Mouse (Mus musculus) CH12.LX (cell line): Measurements from ENCODE around the gene Slc18b1. TPM values are rescaled to one million over a fixed set of nuclear protein-coding genes. Genes with fewer than 3 reads are reported as not detected.

Experiments
- DNase-seq: peaks from one replicate; pipeline ENCODE4 v3.0.0-alpha.2; 2013; ENCODE audit errors: extremely low read depth
- H3K27ac ChIP-seq: 2 replicates; pipeline ENCODE4 v1.5.1; 2012; ENCODE audit warnings: low read depth, mild to moderate bottlenecking, control low read depth, moderate library complexity; ENCODE audit not compliant: insufficient read depth
- H3K27me3 ChIP-seq: replicated peaks from 2 replicates; pipeline ENCODE3; 2012; ENCODE audit warnings: inconsistent platforms
- H3K36me3 ChIP-seq, 2 experiments: replicated peaks in 1 of 2; 2 replicates each; pipeline versions ENCODE3 to v1.6.1; 2012; ENCODE audit warnings: inconsistent platforms in 1 of 2, low read length in 1 of 2, mild to moderate bottlenecking in 1 of 2, mixed read lengths in 1 of 2, moderate library complexity in 1 of 2; ENCODE audit not compliant: control insufficient read depth in 1 of 2, insufficient read depth in 1 of 2
- H3K4me1 ChIP-seq, 2 experiments: 2 replicates each; pipeline ENCODE4 v1.6.1; 2012; ENCODE audit warnings: inconsistent platforms in 1 of 2, moderate library complexity in 1 of 2; ENCODE audit not compliant: insufficient read depth in 2 of 2, control insufficient read depth in 1 of 2
- H3K4me2 ChIP-seq: 2 replicates; pipeline ENCODE4 v1.6.1; 2012; ENCODE audit warnings: low read depth, mild to moderate bottlenecking, control low read depth; ENCODE audit not compliant: poor library complexity, insufficient read depth, severe bottlenecking
- H3K4me3 ChIP-seq, 3 experiments: fragments of 150-350 bp in 1 of 3; sonication (generic) in 1 of 3; replicated peaks in 1 of 3; 2 replicates each; pipeline versions ENCODE3 to v1.5.1; 2011 to 2012; ENCODE audit warnings: low read depth in 2 of 3, low read length in 2 of 3, mild to moderate bottlenecking in 2 of 3, moderate library complexity in 2 of 3, control low read depth in 1 of 3, improper control_type of control experiment in 1 of 3, inconsistent platforms in 1 of 3, mixed read lengths in 1 of 3; ENCODE audit not compliant: poor library complexity in 1 of 3
- H3K79me2 ChIP-seq: replicated peaks from 2 replicates; pipeline ENCODE4 v1.6.1; 2012; ENCODE audit warnings: mild to moderate bottlenecking, moderate library complexity; ENCODE audit not compliant: control insufficient read depth, poor library complexity, insufficient read depth, severe bottlenecking; ENCODE audit errors: extremely low read depth
- H3K9ac ChIP-seq: 2 replicates; pipeline ENCODE4 v1.6.1; 2012; ENCODE audit warnings: low read depth, mild to moderate bottlenecking, control low read depth, moderate library complexity; ENCODE audit not compliant: insufficient read depth
- H3K9me3 ChIP-seq: replicated peaks from 2 replicates; pipeline ENCODE3; 2012; ENCODE audit warnings: low read length, inconsistent platforms, mixed read lengths
- BHLHE40 ChIP-seq: IDR thresholded peaks from 2 replicates; pipeline ENCODE4 v1.6.1; 2011; ENCODE audit warnings: mild to moderate bottlenecking, low read depth, low read length, improper control_type of control experiment
- CTCF ChIP-seq, 2 experiments: IDR thresholded peaks in 1 of 2; conservative IDR thresholded peaks in 1 of 2; 2 replicates each; pipeline ENCODE4 v1.5.1; 2011 to 2012; ENCODE audit warnings: low read depth in 2 of 2, low read length in 2 of 2, improper control_type of control experiment in 1 of 2, inconsistent platforms in 1 of 2, mild to moderate bottlenecking in 1 of 2, moderate library complexity in 1 of 2
- E2F4 ChIP-seq: IDR thresholded peaks from 2 replicates; pipeline ENCODE4 v1.6.1; 2011; ENCODE audit warnings: low read depth, low read length, improper control_type of control experiment; ENCODE audit not compliant: insufficient replicate concordance
- GABPA ChIP-seq: IDR thresholded peaks from 2 replicates; pipeline ENCODE4 v1.6.1; 2012; ENCODE audit warnings: low read depth, low read length, improper control_type of control experiment, inconsistent platforms; ENCODE audit not compliant: insufficient replicate concordance
- JUN ChIP-seq: IDR thresholded peaks from 2 replicates; pipeline ENCODE4 v1.6.1; 2011; ENCODE audit warnings: low read depth, mild to moderate bottlenecking, low read length, improper control_type of control experiment, moderate library complexity; ENCODE audit not compliant: insufficient read depth
- JUND ChIP-seq: conservative IDR thresholded peaks from 2 replicates; pipeline ENCODE4 v1.6.1; 2011; ENCODE audit warnings: low read depth, low read length, improper control_type of control experiment
- KAT2A ChIP-seq: IDR thresholded peaks from 2 replicates; pipeline ENCODE4 v1.6.1; 2012; ENCODE audit warnings: low read length, improper control_type of control experiment, inconsistent platforms; ENCODE audit not compliant: insufficient replicate concordance
- MAZ ChIP-seq: IDR thresholded peaks from 2 replicates; pipeline ENCODE4 v1.6.1; 2012; ENCODE audit warnings: low read depth, mild to moderate bottlenecking, inconsistent platforms, low read length, improper control_type of control experiment, moderate library complexity
- MEF2A ChIP-seq: IDR thresholded peaks from 2 replicates; pipeline ENCODE4 v1.6.1; 2014; ENCODE audit warnings: low read depth, mild to moderate bottlenecking, inconsistent platforms, low read length, improper control_type of control experiment, borderline replicate concordance
- MYC ChIP-seq: IDR thresholded peaks from 2 replicates; pipeline ENCODE4 v1.6.1; 2011; ENCODE audit warnings: low read depth, mild to moderate bottlenecking, improper control_type of control experiment, low read length
- POLR2A ChIP-seq: IDR thresholded peaks from 2 replicates; pipeline ENCODE4 v1.6.1; 2011; ENCODE audit warnings: low read depth, mild to moderate bottlenecking, improper control_type of control experiment, low read length
- POLR2AphosphoS2 ChIP-seq: IDR thresholded peaks from 2 replicates; pipeline ENCODE4 v1.6.1; 2011; ENCODE audit warnings: low read depth, low read length, improper control_type of control experiment
- SMC3 ChIP-seq: IDR thresholded peaks from 2 replicates; pipeline ENCODE4 v1.6.1; 2011; ENCODE audit warnings: low read depth, low read length, improper control_type of control experiment
- USF2 ChIP-seq: conservative IDR thresholded peaks from 2 replicates; pipeline ENCODE4 v1.6.1; 2011; ENCODE audit warnings: low read depth, low read length, improper control_type of control experiment
- ZKSCAN1 ChIP-seq: IDR thresholded peaks from 2 replicates; pipeline ENCODE4 v1.6.1; 2012; ENCODE audit warnings: low read depth, inconsistent platforms, low read length, improper control_type of control experiment, borderline replicate concordance
- ZNF384 ChIP-seq: IDR thresholded peaks from 2 replicates; pipeline ENCODE4 v1.6.1; 2012; ENCODE audit warnings: low read depth, low read length, improper control_type of control experiment, inconsistent platforms
- dilution Hi-C: fragments of 300-500 bp; cut with MboI; formaldehyde crosslinking; loops from 2 replicates; pipeline ENCODE4 v1.14.3; 2020; ENCODE audit warnings: low sequenced_read_pairs; ENCODE audit not compliant: extremely low pct_unique_long_range_greater_than_20kb, extremely low pct_ligation_motif_present
- in situ Hi-C: fragments of 300-500 bp; cut with MboI; formaldehyde crosslinking; loops from 3 replicates; pipeline ENCODE4 v1.14.3; 2019; ENCODE audit warnings: low sequenced_read_pairs, low pct_ligation_motif_present, low pct_unique_long_range_greater_than_20kb, mixed read lengths
- polyA plus RNA-seq: library from polyadenylated mRNA; unstranded; fragments of >175 nt; gene quantifications from 2 replicates; pipeline ENCODE4 v1.2.1, GENCODE M21; 2012; ENCODE audit warnings: low read depth; ENCODE audit not compliant: insufficient read length
- total RNA-seq, 2 experiments: library from RNA; depleted of rRNA; stranded (reverse); fragments of 300-350 nt in 1 of 2; fragments of >200 nt in 1 of 2; gene quantifications; 2 replicates each; pipeline ENCODE4 v1.2.3; 2012 to 2014

Gene Slc18b1
- total and polyA plus RNA-seq, 3 experiments: not detected

- no peak within 1 kb of the TSS for H3K27ac ChIP-seq
- in situ Hi-C loops: no loop called here
- no peak for DNase-seq
Measured at GRCm38 (mm10) chr10:23851228-23851912, 54.6 kb downstream of the Slc18b1 start, which contains the start of gene Vnn3. Gene Vnn3, plus strand, starts transcription at chr10:23851462.

GRCm38 (mm10) chr10:23852096-23852495, 55.3 kb downstream of the Slc18b1 start:
- no peak overlapping the region for H3K9ac ChIP-seq
- H3K9me3 ChIP-seq: no peaks in the 10 kb centered on the region
- no peaks in the 10 kb centered on the region for H3K36me3 ChIP-seq
- no peaks in the 10 kb centered on the region for H3K79me2 ChIP-seq
- in situ Hi-C loops (no loop called here), dilution Hi-C loops (no loop called here)
- H3K4me1 ChIP-seq: peaks cover 4 to 7% of the 10 kb centered on the region in 2 experiments
- no peaks in the 10 kb centered on the region for H3K27me3 ChIP-seq
- no peak for TF ChIP-seq POLR2AphosphoS2
- no peak for TF ChIP-seq BHLHE40
- TF ChIP-seq USF2: no peak
- TF ChIP-seq JUND: no peak
- TF ChIP-seq, all 38 proteins: peak for 0
- Histone ChIP-seq H3K4me2 (no peak overlapping the region), H3K27ac (no peak overlapping the region), H3K4me3 (no peak overlapping the region)
- no peak for DNase-seq

More at GRCm38 (mm10) chr10:23851228-23851912, 54.6 kb downstream of the Slc18b1 start, which contains the start of gene Vnn3:
- Histone ChIP-seq H3K36me3 (no peaks in the 10 kb centered on the region), H3K9ac (no peak within 1 kb of the TSS), H3K9me3 (no peaks in the 10 kb centered on the region), H3K79me2 (no peaks in the 10 kb centered on the region), H3K4me1 (peaks cover 4 to 7% of the 10 kb centered on the region in 2 experiments), H3K4me3 (no peak within 1 kb of the TSS), H3K27me3 (no peaks in the 10 kb centered on the region), H3K4me2 (peak within 1 kb of the TSS; percentile 27; the same call in 1 of the 2 replicates)
- dilution Hi-C loops: no loop called here
- no peak for TF ChIP-seq ZNF384
- TF ChIP-seq MAZ: no peak
- no peak for TF ChIP-seq GABPA
- TF ChIP-seq POLR2AphosphoS2: no peak
- no peak for TF ChIP-seq BHLHE40
- no peak for TF ChIP-seq JUN
- no peak for TF ChIP-seq POLR2A
- no peak for TF ChIP-seq KAT2A
- TF ChIP-seq SMC3: no peak
- TF ChIP-seq ZKSCAN1: no peak
- TF ChIP-seq MEF2A: no peak
- TF ChIP-seq CTCF (conservative IDR thresholded peaks at IDR 0.05 in 1 of 2, IDR thresholded peaks at IDR 0.05 in 1 of 2; ENCODE audit: low read depth in 2 of 2, low read length in 2 of 2): no peak
- no peak for TF ChIP-seq E2F4
- TF ChIP-seq MYC: no peak
- TF ChIP-seq, all 38 proteins: peak for 0
